Mouse (Mus musculus) gastrocnemius, adult 8-10 months (tissue): ENCODE results near the gene Caskin1. TPM values are rescaled to one million over a fixed set of nuclear protein-coding genes. Genes with fewer than 3 reads are reported as not detected.

Source experiments
- DNase-seq, 2 experiments: peaks; one replicate each; pipeline ENCODE4 v3.0.0; 2022; ENCODE audit warnings: low spot score in 2 of 2
- total RNA-seq, 4 experiments: library from RNA; stranded (reverse); gene quantifications; 2 replicates each; pipeline ENCODE4 v1.2.4; 2022

Caskin1 gene
- total RNA-seq, 4 experiments from 2014 or later: 0.05 to 0.21 TPM; not detected in 2

- no peak for DNase-seq
Measured at GRCm38 (mm10) chr17:24530361-24531050, 42.1 kb downstream of the Caskin1 start.

- no peak for DNase-seq
Measured at GRCm38 (mm10) chr17:24531064-24531463, 42.7 kb downstream of the Caskin1 start.

- no peak for DNase-seq
Measured at GRCm38 (mm10) chr17:24532045-24532444, 43.6 kb downstream of the Caskin1 start.

DNA sequence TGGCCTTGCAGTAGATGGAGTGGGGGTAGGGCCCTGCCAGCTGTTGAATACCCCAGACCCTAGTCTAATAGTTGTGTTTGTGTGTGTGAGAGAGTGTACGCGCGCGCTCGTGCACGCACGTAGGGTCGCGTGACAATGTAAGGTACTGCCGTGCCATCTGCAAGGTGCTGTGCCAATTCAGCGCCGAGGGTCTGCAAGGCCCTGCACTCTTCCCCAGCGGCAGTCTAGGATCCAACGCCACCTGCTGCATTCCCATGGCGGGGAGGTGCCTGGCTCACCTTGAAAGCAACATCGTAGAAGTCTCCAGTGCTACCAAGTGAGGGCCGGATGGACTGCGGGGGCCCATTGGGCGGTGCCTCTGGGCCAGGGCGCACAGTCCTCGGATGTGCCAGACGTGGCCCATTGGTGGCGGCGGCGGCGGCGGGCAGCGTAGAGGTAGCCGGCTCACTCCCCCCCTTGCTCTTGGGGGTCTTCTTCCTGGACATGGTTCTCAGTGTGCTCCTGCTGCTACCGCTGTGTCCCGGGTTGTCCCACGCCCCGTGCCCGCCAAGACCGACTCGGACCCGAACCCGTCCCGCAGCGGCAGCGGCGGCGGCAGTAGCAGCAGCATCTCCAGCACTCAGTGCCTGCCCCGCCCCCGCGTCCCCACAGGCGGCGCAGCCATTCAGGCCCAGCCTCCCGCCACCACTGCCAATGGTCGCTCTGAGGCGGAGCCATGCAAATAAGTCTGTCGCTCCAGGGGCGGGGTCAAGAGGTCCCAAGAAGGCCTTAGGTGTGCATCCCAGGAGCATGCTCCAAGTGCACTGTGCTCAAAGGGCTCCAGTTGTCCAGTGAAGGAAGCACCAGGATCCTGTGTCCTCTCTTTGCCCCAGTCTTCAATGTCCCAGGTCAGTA lies 44.9 kb downstream of the Caskin1 start:
- DNase-seq: peak; percentile 77 to 81

- DNase-seq: no peak
Measured at GRCm38 (mm10) chr17:24534160-24534718, 45.8 kb downstream of the Caskin1 start, which contains the start of gene Rab26. TSS of gene Rab26 (minus strand) at chr17:24534210.

DNA sequence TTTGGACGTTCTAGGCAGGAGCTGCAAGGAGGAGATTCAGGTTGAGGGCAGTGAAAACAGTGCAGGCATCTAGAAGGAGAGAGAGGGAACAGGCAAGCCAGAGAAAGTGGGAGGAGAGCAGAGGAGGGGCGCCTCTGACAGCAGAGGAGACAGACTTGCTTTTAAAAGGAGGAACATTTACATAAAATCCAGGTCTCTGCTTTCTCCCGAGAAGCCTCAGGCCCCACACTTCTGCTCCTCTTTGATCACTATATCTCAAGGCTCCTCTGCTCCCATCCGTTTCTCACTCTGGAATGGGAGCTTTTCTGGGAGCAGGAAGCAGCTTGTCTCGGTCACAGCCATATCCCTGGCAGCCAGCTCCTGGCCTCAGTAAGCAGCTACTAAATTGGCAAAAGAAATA lies 46.9 kb downstream of the Caskin1 start:
- no peak for DNase-seq

DNA sequence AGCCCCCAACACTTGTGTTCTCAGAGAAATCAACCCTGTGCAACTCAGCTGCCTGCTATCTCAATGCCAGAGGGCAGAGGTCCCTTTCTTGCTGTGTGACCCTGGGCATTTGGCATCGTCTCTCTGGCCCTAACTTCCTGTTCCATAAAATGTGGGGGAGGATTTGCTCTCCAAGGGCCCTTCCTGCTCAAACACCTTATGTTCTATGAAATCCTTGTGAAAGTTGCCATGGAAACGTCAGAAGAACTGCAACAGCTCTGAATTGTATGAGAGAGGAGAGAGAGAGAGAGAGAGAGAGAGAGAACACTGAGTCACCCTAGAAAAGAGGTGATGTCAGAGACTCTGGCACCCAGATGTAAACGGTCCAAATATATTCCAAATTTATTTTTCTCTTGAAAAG lies 49.1 kb downstream of the Caskin1 start:
- DNase-seq: no peak

GRCm38 (mm10) chr17:24538950-24539349 lies 50.5 kb downstream of the Caskin1 start:
- no peak for DNase-seq

GRCm38 (mm10) chr17:24540375-24540774 lies 52.0 kb downstream of the Caskin1 start:
- no peak for DNase-seq

- DNase-seq: no peak
Measured at GRCm38 (mm10) chr17:24544613-24545012, 56.2 kb downstream of the Caskin1 start.

DNA sequence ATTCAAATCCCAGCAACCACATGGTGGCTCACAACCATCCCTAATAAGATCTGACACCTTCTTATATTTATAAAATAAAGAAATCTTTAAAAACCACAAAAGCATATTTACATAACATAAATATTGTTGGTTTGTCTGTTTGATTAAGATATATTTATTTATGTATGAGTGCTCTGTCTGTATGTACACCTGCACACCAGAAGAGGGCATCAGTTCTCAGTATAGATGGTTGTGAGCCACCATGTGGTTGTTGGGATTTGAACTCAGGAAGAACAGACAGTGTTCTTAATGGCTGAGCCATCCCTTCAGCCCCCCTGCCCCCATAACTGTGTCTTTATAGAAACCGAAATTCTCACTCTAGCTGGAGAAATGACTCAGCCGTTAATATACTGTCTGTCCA lies 56.8 kb downstream of the Caskin1 start:
- no peak for DNase-seq

GRCm38 (mm10) chr17:24546234-24546633 lies 57.8 kb downstream of the Caskin1 start:
- no peak for DNase-seq

DNA sequence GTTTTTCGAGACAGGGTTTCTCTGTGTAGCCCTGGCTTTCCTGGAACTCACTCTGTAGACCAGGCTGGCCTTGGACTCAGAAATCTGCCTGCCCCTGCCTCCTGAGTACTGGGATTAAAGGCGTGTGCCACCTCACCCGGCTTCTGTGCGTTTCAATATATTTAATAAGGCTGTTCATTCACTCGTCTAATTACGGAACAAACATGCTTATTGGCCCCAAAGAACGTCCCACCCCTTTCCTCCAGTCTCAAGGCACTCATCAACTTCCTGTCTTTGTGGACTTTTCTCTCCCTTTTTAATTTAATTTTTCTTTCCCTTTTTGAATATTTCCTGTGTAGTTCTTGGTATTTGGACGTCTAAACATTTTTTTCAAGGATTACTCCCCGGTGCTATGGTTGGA lies 60.0 kb downstream of the Caskin1 start:
- no peak for DNase-seq

- peak; percentile 30 to 41 for DNase-seq
Measured at GRCm38 (mm10) chr17:24548921-24549617, 60.7 kb downstream of the Caskin1 start.

GRCm38 (mm10) chr17:24549618-24550415 lies 61.4 kb downstream of the Caskin1 start, which contains the start of gene Pkd1:
TSS of gene Pkd1 (plus strand) at chr17:24549834.
- peak; percentile 99 to 100 for DNase-seq

- peak; percentile 79 to 87 for DNase-seq
Measured at GRCm38 (mm10) chr17:24550416-24551049, 62.1 kb downstream of the Caskin1 start.

- DNase-seq: no peak
Measured at GRCm38 (mm10) chr17:24551050-24551444, 62.6 kb downstream of the Caskin1 start.

DNA sequence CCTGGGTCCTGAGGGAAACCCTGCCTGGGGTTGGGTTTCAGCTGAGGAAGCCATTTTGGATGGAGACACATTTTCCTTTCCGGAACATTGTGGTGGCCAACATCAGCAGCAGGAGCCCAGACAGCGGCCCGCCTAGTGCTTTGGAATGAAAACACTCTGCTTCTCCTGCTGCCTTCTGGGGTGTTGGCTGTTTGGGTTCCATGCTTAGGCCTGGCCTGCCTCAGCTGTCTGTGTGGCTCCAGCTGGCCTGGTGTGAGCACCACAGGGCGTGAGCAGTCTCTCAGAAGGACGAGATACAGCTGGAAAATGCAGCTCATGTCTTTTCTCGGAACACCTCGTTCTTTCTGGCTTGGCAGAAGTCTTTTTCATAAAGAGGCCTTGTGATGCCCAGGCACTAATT lies 68.7 kb downstream of the Caskin1 start:
- peak; percentile 56 to 63 for DNase-seq
